Mouse (Mus musculus) lung, postnatal 0 days (tissue): ENCODE measurements around the gene Chrna7.

Source experiments
- CTCF ChIP-seq: IDR thresholded peaks from 2 replicates; pipeline ENCODE4 v1.5.1; 2016; ENCODE audit warnings: antibody characterized with exemption, mild to moderate bottlenecking
- EP300 ChIP-seq: IDR thresholded peaks from 2 replicates; pipeline ENCODE4 v1.6.1; 2016; ENCODE audit warnings: antibody characterized with exemption, mild to moderate bottlenecking, control low read depth

GRCm38 (mm10) chr7:63153239-63153638 lies 59.1 kb downstream of the Chrna7 start:
- TF ChIP-seq CTCF (no peak), EP300 (no peak)
